Mouse (Mus musculus) neural tube, embryonic 13.5 days (tissue): Measurements from ENCODE around the gene Cd6. TPM values are rescaled to one million over a fixed set of nuclear protein-coding genes. Genes with fewer than 3 reads are reported as not detected.

Experiments
- polyA plus RNA-seq: library from polyadenylated mRNA; unstranded; fragments of >200 nt; fragmentation: Nextera tagmentation; extraction: Ambion mirVana; gene quantifications from 2 replicates; pipeline ENCODE4 v1.2.1, GENCODE M21; 2015

The Cd6 gene
- polyA plus RNA-seq, 1 experiment from 2014 or later: not detected

Other genes with a start within 250 kb of the Cd6 start
- gene Ddb1, start 224.7 kb downstream of the Cd6 start, polyA plus RNA-seq: 245 and 271 TPM in 2 replicates
- 24.8 and 25.7 TPM in 2 replicates for gene Tkfc, start 224.4 kb downstream of the Cd6 start, polyA plus RNA-seq
- gene Vwce, start 195.8 kb downstream of the Cd6 start, polyA plus RNA-seq: 0.22 and 0.74 TPM in 2 replicates
- gene Pga5, start 152.0 kb downstream of the Cd6 start, polyA plus RNA-seq: not detected in 2 replicates
- 34.2 and 37.6 TPM in 2 replicates for gene Vps37c, start 141.3 kb downstream of the Cd6 start, polyA plus RNA-seq
- 0.54 and 0.58 TPM in 2 replicates for gene Cd5, start 91.1 kb downstream of the Cd6 start, polyA plus RNA-seq
- 0.12 and 0.33 TPM in 2 replicates for gene Slc15a3, start 9.7 kb upstream of the Cd6 start, polyA plus RNA-seq
- 154 and 169 TPM in 2 replicates for gene Tmem132a, start 39.9 kb upstream of the Cd6 start, polyA plus RNA-seq
- gene Tmem109, start 51.9 kb upstream of the Cd6 start, polyA plus RNA-seq: 39.5 and 41.9 TPM in 2 replicates
- gene Prpf19, start 65.2 kb upstream of the Cd6 start, polyA plus RNA-seq: 37.3 and 41.7 TPM in 2 replicates
- not detected in 2 replicates for gene Zp1, start 90.6 kb upstream of the Cd6 start, polyA plus RNA-seq
- gene Ptgdr2, start 107.1 kb upstream of the Cd6 start, polyA plus RNA-seq: not detected in 2 replicates
- 14.6 and 15.3 TPM in 2 replicates for gene Ccdc86, start 119.2 kb upstream of the Cd6 start, polyA plus RNA-seq
- not detected in 2 replicates for gene Ms4a10, start 144.6 kb upstream of the Cd6 start, polyA plus RNA-seq
- not detected in 2 replicates for gene Ms4a15, start 163.2 kb upstream of the Cd6 start, polyA plus RNA-seq
- gene Ms4a18, start 188.0 kb upstream of the Cd6 start, polyA plus RNA-seq: not detected in 2 replicates